Mouse (Mus musculus) heart, embryonic 14.5 days (tissue): ENCODE data around the gene Shisa9. TPM values are rescaled to one million over a fixed set of nuclear protein-coding genes. Genes with fewer than 3 reads are reported as not detected.

Experiments used
- ATAC-seq: fragments of 200-750 bp; cut with Nextera tagmentation; 2 replicates; pipeline ENCODE4 v1.8.0; 2017; ENCODE audit warnings: low read depth, moderate TSS enrichment; ENCODE audit not compliant: insufficient number of reproducible peaks, insufficient read depth, low FRiP score
- H3K27ac ChIP-seq, 2 experiments: fragments of 200-500 bp in 1 of 2; fragments of 300-500 bp in 1 of 2; sonication (generic) in 1 of 2; replicated peaks in 1 of 2; 2 replicates each; pipeline ENCODE4 v1.5.1; 2012 to 2014; ENCODE audit warnings: low read depth in 2 of 2, low read length in 2 of 2, control low read depth in 1 of 2, mild to moderate bottlenecking in 1 of 2, mixed read lengths in 1 of 2; ENCODE audit not compliant: control insufficient read depth in 1 of 2, insufficient read depth in 1 of 2
- H3K27me3 ChIP-seq: fragments of 300-500 bp; sonication (generic); 2 replicates; pipeline ENCODE4 v1.6.1; 2014; ENCODE audit warnings: mild to moderate bottlenecking, low read length, control low read depth; ENCODE audit not compliant: control insufficient read depth, insufficient read depth
- H3K36me3 ChIP-seq: fragments of 300-500 bp; sonication (generic); 2 replicates; pipeline ENCODE4 v1.6.1; 2014; ENCODE audit warnings: mild to moderate bottlenecking, control low read depth, low read length, mixed read lengths; ENCODE audit not compliant: control insufficient read depth, insufficient read depth
- H3K4me1 ChIP-seq, 2 experiments: fragments of 200-500 bp in 1 of 2; fragments of 300-500 bp in 1 of 2; sonication (generic) in 1 of 2; 2 replicates each; pipeline ENCODE4 v1.6.1; 2012 to 2014; ENCODE audit warnings: low read length in 2 of 2, control low read depth in 1 of 2, mixed read lengths in 1 of 2; ENCODE audit not compliant: control insufficient read depth in 2 of 2, insufficient read depth in 2 of 2
- H3K4me2 ChIP-seq: fragments of 300-500 bp; sonication (generic); 2 replicates; pipeline ENCODE4 v1.6.1; 2014; ENCODE audit warnings: mild to moderate bottlenecking, low read length
- H3K4me3 ChIP-seq, 2 experiments: fragments of 200-500 bp in 1 of 2; fragments of 300-500 bp in 1 of 2; sonication (generic) in 1 of 2; 2 replicates each; pipeline ENCODE4 v1.5.1; 2012 to 2014; ENCODE audit warnings: low read length in 2 of 2, mild to moderate bottlenecking in 2 of 2, control low read depth in 1 of 2, low read depth in 1 of 2, moderate library complexity in 1 of 2; ENCODE audit not compliant: control insufficient read depth in 1 of 2, insufficient read depth in 1 of 2
- H3K9ac ChIP-seq: fragments of 300-500 bp; sonication (generic); 2 replicates; pipeline ENCODE4 v1.6.1; 2014; ENCODE audit warnings: mild to moderate bottlenecking, low read length
- H3K9me3 ChIP-seq: fragments of 300-500 bp; sonication (generic); 2 replicates; pipeline ENCODE4 v1.6.1; 2016; ENCODE audit warnings: low read length, control low read depth; ENCODE audit not compliant: control insufficient read depth
- WGBS: fragments of 180-500 bp; shearing (Covaris S2); extraction: QIAGEN DNeasy Blood & Tissue Kit; methylation state at CpG from one replicate; pipeline ENCODE4 v1.1.7; 2014; 5-methylcytosine and 5-hydroxymethylcytosine counted together
- polyA plus RNA-seq: library from polyadenylated mRNA; unstranded; fragments of >200 nt; fragmentation: Nextera tagmentation; extraction: Ambion mirVana; gene quantifications from 2 replicates; pipeline ENCODE4 v1.2.1, GENCODE M21; 2014

The Shisa9 gene
- polyA plus RNA-seq, 1 experiment from 2014 or later, result 0.88 TPM

- Histone ChIP-seq H3K9ac (no peak overlapping the region), H3K9me3 (no peaks in the 10 kb centered on the region), H3K4me2 (no peak overlapping the region), H3K36me3 (no peaks in the 10 kb centered on the region), H3K27ac (no peak overlapping the region), H3K4me1 (0 out of 4 replicates have a peak, but pooled peaks cover 2 to 3% of the 10 kb centered on the region in 2 experiments), H3K27me3 (no peaks in the 10 kb centered on the region), H3K4me3 (no peak overlapping the region)
- WGBS, result 72% methylated on average over 4 of the region's 4 CpGs
- ATAC-seq, result no peak
These were observed 34.2 kb downstream of the Shisa9 start for GRCm38 (mm10) chr16:12017921-12018618.

DNA sequence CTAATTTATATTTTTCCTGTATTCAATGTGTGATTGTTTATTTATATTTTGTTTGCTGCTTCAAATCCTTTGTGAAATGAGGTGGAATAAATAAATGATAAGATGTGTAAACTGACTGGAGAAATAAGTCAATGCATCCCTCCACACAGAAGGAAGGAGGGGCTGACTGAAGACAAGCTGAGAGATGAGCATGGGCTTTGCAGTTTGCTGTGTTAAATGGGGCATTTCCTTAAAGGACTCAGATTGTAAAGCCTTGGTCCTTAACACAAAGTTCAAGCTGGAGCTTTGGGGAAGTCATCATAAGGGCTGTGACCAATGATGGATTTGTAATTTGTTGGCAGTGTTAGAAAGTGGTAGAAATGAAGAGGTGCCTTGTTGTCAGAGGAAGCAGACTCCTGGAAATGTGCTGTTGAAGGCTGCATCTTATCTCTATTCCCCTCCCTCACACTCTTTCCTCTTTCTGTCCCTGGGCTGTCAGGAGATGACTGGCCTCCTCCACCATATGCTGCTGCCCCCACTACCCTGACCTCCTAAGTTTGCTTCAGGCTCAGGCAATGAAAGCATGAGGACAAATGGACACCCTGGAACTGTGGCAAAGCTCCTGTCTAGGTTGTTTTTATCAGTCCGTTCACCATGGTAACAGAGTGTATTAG lies 36.3 kb downstream of the Shisa9 start:
- Histone ChIP-seq H3K4me3 (no peak overlapping the region), H3K9me3 (no peaks in the 10 kb centered on the region), H3K36me3 (no peaks in the 10 kb centered on the region), H3K27ac (no peak overlapping the region), H3K4me1 (0 out of 4 replicates have a peak, but pooled peaks cover 2 to 3% of the 10 kb centered on the region in 2 experiments), H3K4me2 (no peak overlapping the region), H3K27me3 (no peaks in the 10 kb centered on the region), H3K9ac (no peak overlapping the region)
- peak; percentile 35; the same call in 1 of the 2 replicates for ATAC-seq
- WGBS, result 47% methylated on average over 1 of the region's 1 CpGs

GRCm38 (mm10) chr16:12032441-12032840 lies 48.5 kb downstream of the Shisa9 start:
- Histone ChIP-seq H3K36me3 (no peaks in the 10 kb centered on the region), H3K27ac (no peak overlapping the region), H3K4me1 (no peaks in the 10 kb centered on the region), H3K9me3 (no peaks in the 10 kb centered on the region), H3K27me3 (no peaks in the 10 kb centered on the region), H3K4me2 (no peak overlapping the region), H3K4me3 (no peak overlapping the region), H3K9ac (no peak overlapping the region)
- 53% methylated on average over 1 of the region's 1 CpGs for WGBS
- ATAC-seq, result no peak

- Histone ChIP-seq H3K4me1 (no peaks in the 10 kb centered on the region), H3K27ac (no peak overlapping the region), H3K4me2 (no peak overlapping the region), H3K27me3 (no peaks in the 10 kb centered on the region), H3K36me3 (no peaks in the 10 kb centered on the region), H3K4me3 (no peak overlapping the region), H3K9me3 (no peaks in the 10 kb centered on the region), H3K9ac (no peak overlapping the region)
- 78% methylated on average over 2 of the region's 2 CpGs for WGBS
- no peak for ATAC-seq
These were observed 51.0 kb downstream of the Shisa9 start for GRCm38 (mm10) chr16:12034868-12035267.

GRCm38 (mm10) chr16:12035626-12036025 lies 51.7 kb downstream of the Shisa9 start:
- H3K4me1 ChIP-seq, result peaks cover 0 to 4% of the 10 kb centered on the region in 2 experiments; a peak in 2 of 4 replicates
- no peak overlapping the region for H3K4me2 ChIP-seq
- no peak overlapping the region for H3K27ac ChIP-seq
- no peaks in the 10 kb centered on the region for H3K36me3 ChIP-seq
- 36% methylated on average over 3 of the region's 3 CpGs for WGBS
- ATAC-seq, result no peak
- H3K4me3 ChIP-seq, result no peak overlapping the region
- no peak overlapping the region for H3K9ac ChIP-seq
- no peaks in the 10 kb centered on the region for H3K9me3 ChIP-seq
- no peaks in the 10 kb centered on the region for H3K27me3 ChIP-seq

- no peaks in the 10 kb centered on the region for H3K27me3 ChIP-seq
- H3K4me3 ChIP-seq, result no peak overlapping the region
- no peaks in the 10 kb centered on the region for H3K36me3 ChIP-seq
- H3K4me1 ChIP-seq, result peaks cover 0 to 10% of the 10 kb centered on the region in 2 experiments; a peak in 3 of 4 replicates
- 22% methylated on average over 5 of the region's 5 CpGs for WGBS
- H3K27ac ChIP-seq, result peak overlapping the region; percentile 46 to 53; a peak in 2 of 4 replicates
- no peak overlapping the region for H3K9ac ChIP-seq
- H3K4me2 ChIP-seq, result no peak overlapping the region
- peak; percentile 76 for ATAC-seq
- no peaks in the 10 kb centered on the region for H3K9me3 ChIP-seq
These were observed 57.0 kb downstream of the Shisa9 start for GRCm38 (mm10) chr16:12040935-12041334.

DNA sequence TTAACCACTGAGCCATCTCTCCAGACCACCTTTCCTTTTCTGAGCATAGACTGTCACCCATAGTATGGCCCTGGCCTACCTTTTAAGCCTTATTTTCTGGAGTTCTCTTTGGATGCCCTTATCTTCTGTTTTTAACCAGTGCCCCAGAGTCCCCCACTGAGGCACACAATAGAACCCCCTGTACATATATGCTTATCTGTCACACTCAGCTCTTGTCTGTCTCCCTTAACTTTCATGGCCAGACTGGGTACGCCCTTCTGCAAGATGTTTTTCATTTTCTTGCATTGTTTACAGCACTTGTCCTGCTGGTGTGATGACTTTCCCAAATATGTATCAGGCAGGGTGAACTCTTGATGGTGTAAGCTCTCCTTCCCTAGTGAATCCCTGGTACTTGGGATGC lies 68.1 kb downstream of the Shisa9 start:
- H3K27ac ChIP-seq, result no peak overlapping the region
- 80% methylated on average over 1 of the region's 1 CpGs for WGBS
- 0 out of 4 replicates have a peak, but pooled peaks cover 0 to 3% of the 10 kb centered on the region in 2 experiments for H3K4me1 ChIP-seq
- H3K4me3 ChIP-seq, result no peak overlapping the region
- ATAC-seq, result no peak
- no peak overlapping the region for H3K4me2 ChIP-seq
- H3K9ac ChIP-seq, result no peak overlapping the region
- H3K36me3 ChIP-seq, result no peaks in the 10 kb centered on the region
- no peaks in the 10 kb centered on the region for H3K9me3 ChIP-seq
- H3K27me3 ChIP-seq, result no peaks in the 10 kb centered on the region
